Mouse (Mus musculus) megakaryocyte progenitor cell, adult 5-6 weeks (primary cell): ENCODE results near the gene Fmo1. TPM values are rescaled to one million over a fixed set of nuclear protein-coding genes. Genes with fewer than 3 reads are reported as not detected.
"Not testable (repeated sequence)": the region's sequence is repeated elsewhere in the genome, so short reads cannot be mapped to it uniquely, and the experiment has no call there.

Experiments used
- ATAC-seq: replicated peaks from 2 replicates; pipeline ENCODE4 v1.8.0; 2016; ENCODE audit warnings: mild to moderate bottlenecking, moderate TSS enrichment, inconsistent platforms; ENCODE audit not compliant: poor library complexity
- total RNA-seq, 2 experiments: library from RNA; stranded (forward) in 1 of 2; stranded (reverse) in 1 of 2; fragments of 157-497, 149-512 nt in 1 of 2; fragments of 200-1000 nt in 1 of 2; gene quantifications; 2 replicates each; pipeline versions ENCODE4 v1.2.3 to v1.2.4; 2015 to 2017

Fmo1 gene
- total RNA-seq, 2 experiments from 2014 or later = not detected

DNA sequence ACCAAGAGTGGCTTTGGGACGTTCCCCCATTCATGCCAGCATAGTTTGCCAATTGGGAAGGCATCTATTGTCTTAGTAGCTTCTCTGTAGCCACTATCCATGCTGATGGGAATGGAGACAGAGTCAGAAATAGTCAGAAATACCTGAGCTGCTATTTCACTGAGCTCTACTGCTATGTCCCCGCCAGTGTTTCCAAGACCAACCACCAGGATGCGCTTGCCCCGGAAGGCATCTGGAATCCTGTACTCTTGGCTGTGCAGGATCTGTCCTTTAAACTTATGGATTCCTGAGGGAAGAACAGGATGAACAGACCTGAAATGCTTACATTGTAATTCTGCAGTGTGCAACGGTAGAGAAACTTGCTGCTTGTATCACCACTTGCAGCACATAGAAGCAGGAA, 61.4 kb downstream of the Fmo1 start:
- ATAC-seq = no peak

DNA sequence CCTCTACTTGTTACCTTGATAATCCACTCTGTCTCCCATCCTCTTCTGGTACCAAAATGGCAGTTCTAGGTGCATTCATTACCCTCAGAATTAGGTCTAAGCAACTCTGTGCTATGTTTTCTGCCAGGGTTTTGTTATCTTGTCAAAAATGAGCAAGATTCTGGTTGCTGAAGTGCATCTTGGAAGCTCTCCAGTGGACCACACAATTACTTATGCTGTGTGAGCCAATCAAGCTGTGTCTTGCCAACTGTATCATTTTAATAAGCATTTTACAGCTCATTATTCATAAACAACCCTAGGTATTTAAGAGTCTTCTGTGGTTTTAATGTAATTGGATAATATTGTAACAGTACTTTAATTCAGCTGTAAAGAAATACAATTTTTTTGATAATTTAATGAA, 70.0 kb downstream of the Fmo1 start:
- ATAC-seq = no peak

DNA sequence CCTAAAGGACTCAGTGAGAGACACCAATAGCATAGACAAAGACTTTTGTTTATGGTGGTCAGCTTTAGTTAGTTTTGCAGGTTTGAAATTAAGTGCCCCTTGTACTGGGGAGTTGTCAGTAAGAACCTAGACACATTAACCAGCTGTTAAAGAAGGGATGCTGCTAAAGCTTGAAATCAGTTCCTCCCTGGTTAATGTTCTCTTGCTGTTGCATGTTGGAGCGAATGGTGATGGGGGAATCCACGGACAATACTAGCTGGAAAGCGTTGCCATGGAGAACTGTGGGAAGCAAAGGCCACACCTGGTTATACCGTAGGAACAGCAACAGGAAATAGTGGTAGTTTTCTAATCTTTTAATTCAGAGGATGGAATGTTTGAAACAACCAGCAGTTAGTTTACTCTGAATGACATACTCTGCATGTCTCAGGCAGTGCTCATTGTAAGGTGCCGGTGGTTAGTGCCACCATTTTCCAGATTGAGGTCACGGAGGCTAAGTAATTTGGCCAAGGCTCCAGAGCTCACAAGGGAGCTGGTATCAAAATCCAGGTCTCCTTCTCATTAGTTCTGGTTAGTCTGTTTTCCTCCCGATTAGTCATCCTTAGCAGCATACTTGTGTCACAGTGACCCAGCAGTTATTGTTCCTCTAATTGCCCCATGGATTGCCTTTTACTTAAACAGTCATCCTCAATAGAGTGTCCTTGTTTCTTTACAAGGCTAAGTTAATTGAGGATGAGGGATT, 73.9 kb downstream of the Fmo1 start:
- ATAC-seq = no peak

DNA sequence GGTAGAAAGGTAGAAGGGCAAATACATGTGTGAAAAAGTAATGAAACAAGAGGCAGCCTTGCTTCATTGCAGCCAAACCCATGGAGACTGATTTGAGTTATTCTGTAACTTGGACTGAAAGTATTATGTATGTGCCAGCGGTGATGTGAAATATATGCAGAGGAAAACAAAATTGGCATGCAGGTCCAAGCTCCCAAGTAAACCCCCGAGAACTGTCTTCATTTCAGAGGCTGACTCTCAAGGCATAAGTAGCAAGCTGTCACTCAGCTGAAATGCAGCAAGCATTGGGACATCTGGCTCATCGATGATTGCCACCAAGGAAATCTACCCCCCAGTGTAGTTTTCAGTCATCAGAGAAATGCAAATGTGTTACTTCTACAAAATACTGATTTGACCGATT, 81.2 kb downstream of the Fmo1 start:
- ATAC-seq = no peak

DNA sequence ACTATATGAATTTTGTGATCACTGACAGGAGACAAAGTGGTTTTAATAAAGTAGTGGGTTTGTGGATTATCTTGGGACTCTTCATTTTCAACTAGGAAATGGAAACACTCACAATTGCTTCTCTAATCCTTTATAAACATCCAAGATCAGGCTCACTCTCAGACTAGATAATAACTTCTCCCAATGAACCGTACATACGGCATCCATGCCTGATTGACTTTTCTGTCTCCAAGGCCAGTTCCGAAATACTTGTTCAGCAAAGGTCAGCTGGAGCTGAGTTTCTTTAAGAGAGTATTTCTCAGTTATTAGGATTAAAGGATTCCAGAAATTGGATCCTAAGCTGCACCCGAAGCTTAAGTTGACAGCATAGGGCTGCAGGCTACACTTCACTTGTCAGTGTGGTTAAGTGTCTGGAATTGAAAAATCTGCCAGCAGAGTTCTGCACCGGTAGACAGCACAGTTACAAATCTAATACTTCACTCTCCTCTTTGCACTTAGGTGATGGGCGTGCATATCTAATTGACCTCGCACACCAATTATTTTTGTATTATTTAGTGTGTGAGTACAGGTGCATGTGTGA, 82.7 kb downstream of the Fmo1 start:
- no peak for ATAC-seq

DNA sequence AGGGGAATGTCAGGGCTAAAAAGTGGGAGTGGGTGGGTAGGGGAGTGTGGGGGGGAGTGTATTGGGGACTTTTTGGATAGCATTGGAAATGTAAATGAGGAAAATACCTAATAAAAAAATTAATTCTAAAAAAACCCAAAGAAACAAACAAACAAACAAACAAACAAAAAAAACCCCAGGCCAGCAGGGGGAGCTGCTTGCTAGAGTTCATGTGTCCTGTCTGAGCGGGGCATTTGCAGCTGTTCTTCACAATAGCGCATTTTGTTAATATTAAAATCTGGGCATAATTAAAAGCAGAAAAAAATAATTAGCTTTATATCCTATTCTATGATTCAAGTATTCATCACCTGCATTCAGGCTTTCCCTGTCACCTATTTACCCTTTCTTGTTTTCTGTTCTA, 85.4 kb downstream of the Fmo1 start:
- not testable (repeated sequence) for ATAC-seq

Other genes starting within 250 kb of the Fmo1 start
- not detected in 2 replicates for gene Myoc, start 227.5 kb downstream of the Fmo1 start, total RNA-seq (2015)
- gene Myoc, start 227.5 kb downstream of the Fmo1 start, total RNA-seq (2017) = not detected in 2 replicates
- not detected in 2 replicates for gene Myocos, start 208.4 kb downstream of the Fmo1 start, total RNA-seq (2015)
- not detected in 2 replicates for gene Myocos, start 208.4 kb downstream of the Fmo1 start, total RNA-seq (2017)
- 221 and 254 TPM in 2 replicates for gene Prrc2c, start 126.1 kb downstream of the Fmo1 start, total RNA-seq (2015)
- 97.3 and 159 TPM in 2 replicates for gene Prrc2c, start 126.1 kb downstream of the Fmo1 start, total RNA-seq (2017)
- gene Fmo4, start 52.6 kb downstream of the Fmo1 start, total RNA-seq (2015) = not detected in 2 replicates
- gene Fmo4, start 52.6 kb downstream of the Fmo1 start, total RNA-seq (2017) = not detected in 2 replicates
- not detected in 2 replicates for gene Fmo2, start 32.1 kb upstream of the Fmo1 start, total RNA-seq (2015)
- gene Fmo2, start 32.1 kb upstream of the Fmo1 start, total RNA-seq (2017) = not detected in 2 replicates
- gene Fmo6, start 70.9 kb upstream of the Fmo1 start, total RNA-seq (2015) = not detected in 2 replicates
- not detected in 2 replicates for gene Fmo6, start 70.9 kb upstream of the Fmo1 start, total RNA-seq (2017)
- gene Fmo3, start 117.9 kb upstream of the Fmo1 start, total RNA-seq (2015) = not detected in 2 replicates
- not detected in 2 replicates for gene Fmo3, start 117.9 kb upstream of the Fmo1 start, total RNA-seq (2017)
- gene Mroh9, start 219.1 kb upstream of the Fmo1 start, total RNA-seq (2015) = not detected in 2 replicates
- not detected in 2 replicates for gene Mroh9, start 219.1 kb upstream of the Fmo1 start, total RNA-seq (2017)